Mouse (Mus musculus): ENCODE data around the gene Rhox7a.

DNA sequence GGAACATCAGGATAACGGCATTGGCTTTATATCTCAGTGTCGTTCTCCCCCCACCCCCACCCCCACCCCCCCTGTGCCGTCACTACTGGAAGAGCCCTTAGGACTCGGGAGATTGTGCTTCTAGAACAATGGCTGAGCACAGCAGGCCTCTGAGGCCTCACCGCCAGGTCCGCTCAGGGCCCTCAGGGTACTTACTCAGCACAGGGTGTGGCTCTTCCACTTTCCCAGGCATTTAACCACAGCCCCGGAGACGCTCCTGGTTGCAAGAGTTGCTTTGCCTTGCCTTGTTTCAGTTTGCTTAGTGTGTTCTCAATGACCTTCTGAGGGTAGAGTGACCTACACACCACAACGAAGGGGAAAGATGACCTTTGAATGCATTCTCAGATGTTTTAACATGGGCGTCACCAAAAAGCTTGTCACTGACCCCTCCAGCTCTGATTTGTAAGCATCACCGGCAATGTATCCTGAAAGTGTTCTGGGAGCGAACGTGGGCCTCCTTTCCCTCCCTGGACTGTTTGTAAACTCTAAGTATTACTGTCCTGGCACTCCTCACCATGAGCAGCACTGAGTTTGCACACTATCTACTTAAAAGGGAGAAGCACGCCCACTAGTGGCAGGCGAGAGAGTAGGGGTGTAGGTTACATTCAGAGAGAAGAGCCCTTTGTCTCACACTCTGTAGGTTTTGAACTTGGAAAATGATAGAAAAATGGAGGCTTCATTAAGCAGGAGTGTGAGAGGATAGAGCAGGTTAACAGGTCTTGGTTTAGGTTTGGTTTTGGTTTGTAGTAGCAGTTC, 24.0 kb upstream of the Rhox7a start:
- TF ChIP-seq CTCF (IDR thresholded peaks at IDR 0.05; ENCODE audit: low read depth) (peak; percentile 10; the same call in 1 of the 2 replicates), EP300 (IDR thresholded peaks at IDR 0.05; ENCODE audit: low read depth) (no peak)

All from heart, postnatal 0 days (tissue).